In genomic region chr1:36611449-36612123, GRCm38 (mm10) we compare ENCODE assay signal across 10 mouse cellular contexts. TPM values are rescaled to one million over a fixed set of nuclear protein-coding genes. Genes with fewer than 3 reads are reported as not detected.
A peak's percentile ranks its signal among the peaks of the same experiment; 100 is the strongest.
DNase-seq lines count a peak whose midpoint lies in the region; ATAC-seq and TF ChIP-seq lines count a peak whose summit lies in the region.
"Had no signal": no experiment of that assay in that cellular context is flagged by ENCODE, and none has a peak within 500 bp of the region (broad histone marks: within the 10 kb centered on the region; RNA-seq: fewer than 3 reads in every experiment).

No protein-coding gene starts in this region.

- H3K36me3 ChIP-seq in heart, embryonic 12.5 days: no peaks in the 10 kb centered on the region
- no peaks in the 10 kb centered on the region for H3K36me3 ChIP-seq in hindbrain, postnatal 0 days (ENCODE audit: insufficient read depth, low read length)

- WGBS in heart, embryonic 12.5 days: 70% methylated on average over 13 of the region's 13 CpGs
- WGBS in hindbrain, postnatal 0 days: 66% methylated on average over 13 of the region's 13 CpGs

- TF ChIP-seq CTCF in hindbrain, postnatal 0 days (IDR thresholded peaks at IDR 0.05; ENCODE audit: low read depth): no peak

- H3K9ac ChIP-seq in heart, embryonic 12.5 days: no peak overlapping the region
- no peak overlapping the region for H3K9ac ChIP-seq in hindbrain, postnatal 0 days (replicated peaks; ENCODE audit: low read length)

- H3K4me2 ChIP-seq in heart, embryonic 12.5 days: no peak overlapping the region
- H3K4me2 ChIP-seq in hindbrain, postnatal 0 days (ENCODE audit: low read depth, low read length): no peak overlapping the region

- no peak for ATAC-seq in heart, embryonic 12.5 days (ENCODE audit: insufficient number of reproducible peaks, low FRiP score)
- ATAC-seq in hindbrain, postnatal 0 days: peak; percentile 25; the same call in 1 of the 2 replicates

- H3K27ac ChIP-seq in heart, embryonic 12.5 days (ENCODE audit: poor library complexity, severe bottlenecking): no peak overlapping the region
- H3K27ac ChIP-seq in hindbrain, postnatal 0 days: no peak overlapping the region

- no peaks in the 10 kb centered on the region for H3K27me3 ChIP-seq in heart, embryonic 12.5 days (replicated peaks)
- H3K27me3 ChIP-seq in hindbrain, postnatal 0 days (ENCODE audit: insufficient read depth, low read length): no peaks in the 10 kb centered on the region

- no peak overlapping the region for H3K4me3 ChIP-seq in heart, embryonic 12.5 days
- no peak overlapping the region for H3K4me3 ChIP-seq in hindbrain, postnatal 0 days (ENCODE audit: low read length)

- peak; percentile 58 to 80 for DNase-seq in heart, adult 18-20 months
- peak; percentile 49 for DNase-seq in urinary bladder, postnatal 14 days (ENCODE audit: low spot score)
- no peak for DNase-seq in urinary bladder, postnatal 4 days (ENCODE audit: low spot score in 2 of 2)
- no peak for DNase-seq in hindbrain, postnatal 0 days (ENCODE audit: low spot score)
- DNase-seq in frontal cortex, postnatal 14 days (ENCODE audit: low spot score in 2 of 2): no peak
- DNase-seq in embryo, embryonic 10.5 days (ENCODE audit: low spot score): no peak
- no peak for DNase-seq in embryo, embryonic 11 days
- DNase-seq: cerebellum, adult 11-12 months; kidney, adult 18-20 months had no signal

- H3K4me1 ChIP-seq in heart, embryonic 12.5 days (replicated peaks): peaks cover 15% of the 10 kb centered on the region
- no peaks in the 10 kb centered on the region for H3K4me1 ChIP-seq in hindbrain, postnatal 0 days (ENCODE audit: insufficient read depth, low read length)

- no peaks in the 10 kb centered on the region for H3K9me3 ChIP-seq in heart, embryonic 12.5 days (replicated peaks)
- no peaks in the 10 kb centered on the region for H3K9me3 ChIP-seq in hindbrain, postnatal 0 days (ENCODE audit: low read length)

RNA-seq across cellular contexts. Expression of gene Sema4c, which starts 53.4 kb away (rescaled TPM):
- 10 to 100 TPM in 1 of 2 experiments, 1 to 10 TPM in 1; 9.2 to 10.4 TPM for total RNA-seq in heart, adult 18-20 months (2021)
- 11.9 and 13.3 TPM in 2 replicates for polyA plus RNA-seq in heart, embryonic 12.5 days (2016; fragmentation: Nextera tagmentation; extraction: Ambion mirVana)
- 32.3 and 40.5 TPM in 2 replicates for total RNA-seq in hindbrain, postnatal 0 days (2014; rRNA removed)
- polyA plus RNA-seq in hindbrain, postnatal 0 days (2015; fragmentation: Nextera tagmentation; extraction: Ambion mirVana): 14.4 and 14.7 TPM in 2 replicates

Comparison
In these comparisons a context has a peak if more than half of its experiments do, and no peak if none do; other contexts are left out.
1. DNase-seq: peak in heart, adult 18-20 months (2 of 2) and urinary bladder, postnatal 14 days (single experiment); none in urinary bladder, postnatal 4 days (0 of 2), hindbrain, postnatal 0 days (single experiment), frontal cortex, postnatal 14 days (0 of 2), embryo, embryonic 10.5 days (single experiment) and embryo, embryonic 11 days (single experiment).